Mouse (Mus musculus) bone marrow macrophage, adult 2 months (primary cell): Measurements from ENCODE around the gene Tbx2.

Source experiments
- CTCF ChIP-seq: IDR thresholded peaks from 2 replicates; pipeline ENCODE4 v1.5.1; 2012; ENCODE audit warnings: low read depth, mild to moderate bottlenecking, low read length, moderate library complexity
- POLR2A ChIP-seq: IDR thresholded peaks from 2 replicates; pipeline ENCODE4 v1.6.1; 2012; ENCODE audit warnings: mild to moderate bottlenecking, low read depth, low read length, borderline replicate concordance

DNA sequence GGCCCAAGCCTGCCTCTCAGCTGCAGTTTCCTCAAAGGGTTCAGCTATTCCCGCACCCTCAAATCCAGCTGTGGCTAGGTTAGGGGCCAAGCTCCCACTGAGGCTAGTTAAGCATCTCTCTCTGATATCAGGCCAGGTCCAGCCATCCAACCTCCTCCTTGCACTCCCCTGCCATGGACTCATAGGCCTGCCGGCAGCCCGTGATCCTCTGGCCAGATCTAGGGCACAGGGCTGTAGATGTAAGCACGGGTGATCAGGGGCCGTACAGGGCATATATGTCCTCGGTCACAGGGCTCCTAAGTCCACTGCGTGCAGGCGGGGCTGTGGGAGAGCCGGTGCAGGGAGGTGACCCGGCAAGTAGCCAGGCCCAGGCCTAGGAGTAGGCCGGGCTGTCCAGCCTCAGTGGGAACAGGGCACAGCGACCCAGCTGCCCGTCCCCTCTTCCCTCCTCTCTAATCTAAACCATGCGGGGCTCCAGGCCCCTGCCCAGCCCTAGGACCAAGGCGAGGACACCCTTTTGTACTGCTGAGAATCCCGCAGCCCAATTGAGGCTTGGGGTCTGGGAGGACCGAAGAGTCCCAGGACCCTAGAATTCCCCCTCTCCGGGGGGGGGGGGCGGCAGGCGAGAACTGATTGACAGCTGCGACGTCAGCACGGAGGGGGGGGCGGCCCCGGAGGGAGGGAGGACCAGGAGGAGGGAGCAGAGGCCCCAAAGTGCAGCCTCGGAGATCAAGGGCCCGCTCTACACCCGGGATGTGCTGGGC lies 53.5 kb downstream of the Tbx2 start, which contains the start of gene Tbx4:
- no peak for TF ChIP-seq CTCF
- TF ChIP-seq POLR2A = no peak
